Mouse (Mus musculus) hindbrain, embryonic 14.5 days (tissue): Measurements from ENCODE around the gene Gm21679. TPM values are rescaled to one million over a fixed set of nuclear protein-coding genes. Genes with fewer than 3 reads are reported as not detected.
"Not testable (repeated sequence)": the region's sequence is repeated elsewhere in the genome, so short reads cannot be mapped to it uniquely, and the experiment has no call there.

Experiments used
- ATAC-seq: fragments of 200-750 bp; cut with Nextera tagmentation; 2 replicates; pipeline ENCODE4 v1.8.0; 2017; ENCODE audit warnings: moderate number of reproducible peaks, mild to moderate bottlenecking, moderate TSS enrichment, moderate library complexity; ENCODE audit not compliant: low FRiP score
- DNase-seq: peaks from one replicate; pipeline ENCODE4 v3.0.0-alpha.2; 2015; ENCODE audit warnings: low spot score
- H3K27ac ChIP-seq: fragments of 300-500 bp; sonication (generic); 2 replicates; pipeline ENCODE4 v1.5.1; 2014; ENCODE audit warnings: mild to moderate bottlenecking, moderate library complexity
- H3K27me3 ChIP-seq: fragments of 300-500 bp; sonication (generic); 2 replicates; pipeline ENCODE4 v1.6.1; 2014; ENCODE audit warnings: mild to moderate bottlenecking, low read length, mixed read lengths; ENCODE audit not compliant: control insufficient read depth, insufficient read depth
- H3K36me3 ChIP-seq: fragments of 300-500 bp; sonication (generic); replicated peaks from 2 replicates; pipeline ENCODE4 v1.6.1; 2014; ENCODE audit not compliant: control insufficient read depth, insufficient read depth
- H3K4me1 ChIP-seq: fragments of 300-500 bp; sonication (generic); replicated peaks from 2 replicates; pipeline ENCODE4 v1.6.1; 2014; ENCODE audit warnings: antibody characterized with exemption, low read length, mixed read lengths; ENCODE audit not compliant: control insufficient read depth, insufficient read depth
- H3K4me2 ChIP-seq: fragments of 300-500 bp; sonication (generic); replicated peaks from 2 replicates; pipeline ENCODE4 v1.6.1; 2014; ENCODE audit warnings: mild to moderate bottlenecking, moderate library complexity
- H3K4me3 ChIP-seq: fragments of 300-500 bp; sonication (generic); replicated peaks from 2 replicates; pipeline ENCODE4 v1.5.1; 2014; ENCODE audit warnings: mild to moderate bottlenecking, low read length
- H3K9ac ChIP-seq: fragments of 300-500 bp; sonication (generic); 2 replicates; pipeline ENCODE4 v1.6.1; 2014
- H3K9me3 ChIP-seq: fragments of 300-500 bp; sonication (generic); 2 replicates; pipeline ENCODE4 v1.6.1; 2016; ENCODE audit warnings: low read length; ENCODE audit not compliant: control insufficient read depth
- WGBS: fragments of 180-500 bp; shearing (Covaris S2); extraction: QIAGEN DNeasy Blood & Tissue Kit; methylation state at CpG from one replicate; pipeline ENCODE4 v1.1.7; 2014; 5-methylcytosine and 5-hydroxymethylcytosine counted together
- polyA plus RNA-seq: library from polyadenylated mRNA; unstranded; fragments of >200 nt; fragmentation: Nextera tagmentation; extraction: Ambion mirVana; gene quantifications from 2 replicates; pipeline ENCODE4 v1.2.1, GENCODE M21; 2014

The Gm21679 gene
- polyA plus RNA-seq = not detected in 2 replicates

DNA sequence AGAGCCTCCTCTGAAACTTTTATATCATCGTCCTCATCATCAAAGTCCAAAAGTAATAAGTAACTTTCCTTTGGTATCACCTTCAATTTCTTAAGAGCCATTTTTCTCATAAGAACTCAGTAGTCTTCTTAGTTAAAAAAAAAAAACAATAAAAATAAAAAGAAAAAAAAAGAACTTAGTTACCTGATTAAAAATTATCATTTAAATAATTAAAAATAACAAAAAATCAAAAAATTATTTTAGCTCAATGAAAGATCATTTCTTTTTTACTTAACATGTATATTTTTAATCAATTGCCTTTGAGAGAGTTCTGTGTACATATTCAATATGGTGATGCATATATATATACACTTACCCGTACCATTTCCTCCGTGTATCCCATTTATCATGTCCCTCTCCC lies at the start of gene Gm21679:
Gene Gm21679, minus strand, starts transcription at position 101 of the 400 bp plus-strand sequence.
- WGBS = no CpG with 5 or more reads among the region's 3 CpGs
- DNase-seq, H3K9me3 ChIP-seq, H3K36me3 ChIP-seq, H3K9ac ChIP-seq, ATAC-seq, H3K27me3 ChIP-seq, H3K4me3 ChIP-seq, H3K4me1 ChIP-seq, H3K4me2 ChIP-seq, H3K27ac ChIP-seq: not testable (repeated sequence)
